Mouse (Mus musculus) left cerebral cortex, postnatal 14 days (tissue): ENCODE results near the gene Prpf40b. TPM values are rescaled to one million over a fixed set of nuclear protein-coding genes. Genes with fewer than 3 reads are reported as not detected.

Source experiments
- DNase-seq, 2 experiments: peaks; one replicate each; pipeline ENCODE4 v3.0.0; 2021 to 2022; ENCODE audit warnings: low spot score in 2 of 2, mixed read lengths in 1 of 2
- intact Hi-C: fragments of 180-260 bp; cut with DNase I; formaldehyde crosslinking; loops from one replicate; pipeline ENCODE4 v1.15.1; 2025
- total RNA-seq, 2 experiments: library from RNA; stranded (reverse); gene quantifications; 2 replicates each; pipeline ENCODE4 v1.2.3; 2021

Gene Prpf40b
- total RNA-seq, 2 experiments from 2014 or later, result 95.4 to 99.5 TPM

DNA sequence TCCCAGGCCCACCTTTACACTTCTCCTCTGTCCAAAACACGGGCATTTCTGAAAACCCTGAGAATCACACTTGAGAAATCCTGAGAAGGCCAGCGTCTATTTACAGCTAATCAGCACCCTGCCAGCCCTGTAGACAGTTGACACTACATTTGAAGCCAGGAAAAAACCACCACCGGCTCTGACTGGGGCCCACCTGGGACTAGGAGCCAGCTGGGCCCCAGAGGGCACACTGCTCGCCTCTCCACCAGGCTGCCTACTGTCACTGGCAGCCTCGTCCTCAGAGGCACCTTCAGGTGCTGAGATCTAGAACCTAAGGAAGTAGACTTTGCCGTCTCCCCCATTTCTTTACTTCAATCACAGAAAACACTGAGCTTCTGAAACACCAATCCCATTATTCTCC is 60.8 kb downstream of the Prpf40b start:
- intact Hi-C loops, result no loop called here
- DNase-seq, result no peak

DNA sequence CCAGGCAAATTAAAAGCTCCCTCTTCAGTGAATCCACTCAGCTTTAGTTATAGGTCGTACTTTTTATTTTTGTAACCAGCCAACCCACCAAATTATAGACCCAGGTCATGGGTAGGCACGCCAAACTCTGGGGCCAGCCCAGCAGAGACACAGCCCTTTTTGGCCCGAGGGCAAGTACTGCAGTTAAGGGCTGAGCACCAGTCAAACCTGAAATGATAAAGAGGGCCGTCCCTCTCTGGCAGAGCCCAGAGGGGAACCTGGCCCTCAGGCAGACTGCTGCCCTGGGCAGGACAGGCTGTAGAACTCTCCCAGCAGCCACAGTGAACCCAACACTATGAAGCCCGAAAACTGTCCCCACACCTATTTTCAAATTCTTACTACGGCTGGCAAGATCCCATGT is 61.6 kb downstream of the Prpf40b start:
- intact Hi-C loops, result no loop called here
- no peak for DNase-seq

- intact Hi-C loops, result no loop called here
- no peak for DNase-seq
Measured at GRCm38 (mm10) chr15:99358952-99359351, 64.1 kb downstream of the Prpf40b start.

GRCm38 (mm10) chr15:99364022-99364530 is 69.2 kb downstream of the Prpf40b start:
- no peak for DNase-seq
- intact Hi-C loops, result no loop called here

- intact Hi-C loops, result loop anchor here (5.0 kb wide), 1 partner anchor 38 kb away; no protein-coding TSS in a partner anchor
- no peak for DNase-seq
Measured at GRCm38 (mm10) chr15:99364921-99365320, 70.0 kb downstream of the Prpf40b start.

Other genes with a start within 250 kb of the Prpf40b start
- gene Prph, start 239.9 kb upstream of the Prpf40b start, total RNA-seq, result 1 to 10 TPM; 1.7 to 6.2 TPM
- gene Troap, start 220.5 kb upstream of the Prpf40b start, total RNA-seq, result 1 to 10 TPM; 1.0 to 1.1 TPM
- not detected for gene C1ql4, start 207.3 kb upstream of the Prpf40b start, total RNA-seq
- not detected for gene Dnajc22, start 201.9 kb upstream of the Prpf40b start, total RNA-seq
- gene Spats2, start 169.2 kb upstream of the Prpf40b start, total RNA-seq, result 10 to 100 TPM; 36.7 to 37.2 TPM
- gene Kcnh3, start 70.2 kb upstream of the Prpf40b start, total RNA-seq, result 100 to 1,000 TPM; 161 to 175 TPM
- 10 to 100 TPM; 93.7 to 99.6 TPM for gene Mcrs1, start 43.1 kb upstream of the Prpf40b start, total RNA-seq
- gene Fam186b, start 801 bp downstream of the Prpf40b start, total RNA-seq, result 1 to 10 TPM; 1.7 to 2.2 TPM
- gene Fmnl3, start 75.4 kb downstream of the Prpf40b start, total RNA-seq, result 10 to 100 TPM; 11.3 to 13.4 TPM
- gene Tmbim6, start 97.8 kb downstream of the Prpf40b start, total RNA-seq, result 100 to 1,000 TPM; 330 to 349 TPM
- 10 to 100 TPM; 27.6 to 35.6 TPM for gene Nckap5l, start 162.7 kb downstream of the Prpf40b start, total RNA-seq
- gene Bcdin3d, start 179.6 kb downstream of the Prpf40b start, total RNA-seq, result 1 to 10 TPM; 4.7 to 4.8 TPM
- 100 to 1,000 TPM; 220 to 261 TPM for gene Faim2, start 233.1 kb downstream of the Prpf40b start, total RNA-seq